Mouse (Mus musculus): ENCODE results near the gene Ubac2.
A peak's percentile ranks its signal among the peaks of the same experiment; 100 is the strongest.
"Not testable (repeated sequence)": the region's sequence is repeated elsewhere in the genome, so short reads cannot be mapped to it uniquely, and the experiment has no call there.

Gene Ubac2

DNA sequence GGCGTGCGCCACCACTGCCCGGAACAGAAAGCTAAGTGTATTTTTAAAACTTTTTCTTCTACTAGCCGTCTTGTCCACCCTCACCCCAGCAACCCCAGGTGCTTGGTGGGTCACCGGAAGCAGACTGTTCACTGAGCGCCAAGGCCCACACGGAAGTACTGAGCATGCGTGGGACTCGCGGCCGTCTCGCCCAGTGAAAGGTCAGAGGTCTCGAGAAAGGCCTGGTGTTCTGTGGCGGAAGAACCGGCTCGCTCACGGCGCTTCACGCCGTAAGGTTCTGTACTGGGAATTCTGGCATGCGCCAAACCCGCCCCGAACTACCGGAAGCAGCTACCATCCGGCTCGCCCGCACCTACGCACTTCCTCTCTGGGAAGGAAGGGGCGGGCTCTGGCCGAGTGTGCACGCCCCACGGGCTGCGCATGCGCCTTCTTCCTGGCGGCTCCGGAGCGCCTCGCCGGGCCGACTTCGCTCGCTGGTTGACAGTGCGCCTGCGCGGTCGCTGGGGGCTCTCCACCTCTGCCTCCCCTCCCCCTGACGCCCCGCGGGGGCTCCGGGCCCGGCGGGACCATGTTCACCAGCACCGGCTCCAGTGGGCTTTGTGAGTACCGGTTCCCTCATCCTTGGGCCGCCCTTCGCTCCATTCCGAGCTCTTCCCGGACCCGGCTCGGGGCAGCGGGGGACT, at the start of gene Ubac2:
Gene Ubac2 (plus strand): TSS at position 445 of the 683 bp plus-strand sequence.
- DNase-seq (ENCODE audit: low spot score in 2 of 2): peak; percentile 96 to 97

GRCm38 (mm10) chr14:121829816-121830442, 48.5 kb upstream of the Ubac2 start:
- no peak for DNase-seq (ENCODE audit: low spot score in 2 of 2)

DNA sequence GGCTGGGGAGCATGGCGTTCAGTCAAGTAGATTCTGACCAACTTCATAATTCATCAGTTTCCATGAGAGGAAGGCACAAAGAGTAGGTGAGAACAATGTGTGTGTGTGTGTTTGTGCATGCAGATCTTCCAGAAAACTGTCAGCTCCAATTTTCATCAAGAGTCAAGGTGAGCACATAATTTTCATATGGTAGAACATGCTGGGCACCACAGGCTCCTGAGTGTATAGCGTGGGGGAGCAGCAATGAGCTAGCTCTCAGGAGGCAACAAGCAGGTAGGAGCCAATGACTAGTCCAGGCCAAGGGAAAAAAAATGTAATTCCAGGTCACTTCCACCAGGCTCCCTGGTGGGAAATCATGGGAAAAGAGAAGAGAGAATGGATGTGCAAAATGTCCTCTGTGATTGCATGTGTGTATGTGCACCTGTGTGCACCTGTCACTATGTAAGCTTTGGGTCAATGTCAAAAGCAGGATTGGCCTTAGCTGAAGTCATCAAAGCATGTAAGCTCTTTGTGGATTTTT, 45.4 kb upstream of the Ubac2 start:
- no peak for DNase-seq (ENCODE audit: low spot score in 2 of 2)

- no peak for DNase-seq (ENCODE audit: low spot score in 2 of 2)
Measured at GRCm38 (mm10) chr14:121838161-121838560, 40.3 kb upstream of the Ubac2 start.

DNA sequence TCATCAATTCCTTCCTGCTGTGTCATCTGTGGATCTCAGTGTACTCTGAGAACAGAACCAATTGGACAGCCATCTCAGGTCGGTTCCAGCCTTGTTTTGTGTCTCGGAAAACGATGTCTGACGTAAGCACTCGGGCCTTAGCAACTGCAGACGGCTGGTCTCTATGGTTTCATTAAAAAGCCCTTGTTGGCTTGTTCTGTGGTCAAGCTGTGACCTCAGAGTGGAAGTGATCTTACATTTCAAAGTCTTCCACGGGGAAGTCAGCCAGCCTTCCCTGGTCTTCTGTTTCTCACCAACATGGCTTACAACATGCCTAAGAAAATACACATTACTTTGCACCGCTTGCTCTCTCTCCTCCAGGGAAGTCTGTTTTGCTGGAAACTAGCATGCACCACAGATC, 38.2 kb upstream of the Ubac2 start:
- DNase-seq (ENCODE audit: low spot score in 2 of 2): no peak

DNA sequence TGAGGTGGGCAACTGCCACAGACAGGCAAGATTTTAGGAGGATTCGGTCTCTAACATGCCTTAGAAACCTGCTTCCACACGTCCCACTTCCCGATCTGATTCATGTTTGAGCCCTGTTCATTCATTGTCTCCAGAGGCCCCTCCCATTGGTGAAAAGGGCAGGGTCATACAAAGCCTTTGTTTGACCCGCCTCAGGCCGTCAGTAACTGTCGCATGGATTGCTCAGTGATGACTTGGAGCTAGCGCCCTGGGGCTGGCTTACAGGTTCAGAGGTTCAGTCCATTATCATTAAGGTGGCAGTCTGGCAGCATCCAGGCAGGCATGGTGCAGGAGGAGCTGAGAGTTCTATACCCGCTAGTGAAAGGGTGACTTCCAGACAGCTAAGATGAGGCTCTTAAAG, 33.9 kb upstream of the Ubac2 start:
- no peak for DNase-seq (ENCODE audit: low spot score in 2 of 2)

GRCm38 (mm10) chr14:121851231-121851630, 27.2 kb upstream of the Ubac2 start:
- no peak for DNase-seq (ENCODE audit: low spot score in 2 of 2)

GRCm38 (mm10) chr14:121852531-121852930, 25.9 kb upstream of the Ubac2 start:
- no peak for DNase-seq (ENCODE audit: low spot score in 2 of 2)

- DNase-seq (ENCODE audit: low spot score in 2 of 2): peak in 1 of 2 experiments; percentile 50
Measured at GRCm38 (mm10) chr14:121865162-121865561, 13.3 kb upstream of the Ubac2 start.

DNA sequence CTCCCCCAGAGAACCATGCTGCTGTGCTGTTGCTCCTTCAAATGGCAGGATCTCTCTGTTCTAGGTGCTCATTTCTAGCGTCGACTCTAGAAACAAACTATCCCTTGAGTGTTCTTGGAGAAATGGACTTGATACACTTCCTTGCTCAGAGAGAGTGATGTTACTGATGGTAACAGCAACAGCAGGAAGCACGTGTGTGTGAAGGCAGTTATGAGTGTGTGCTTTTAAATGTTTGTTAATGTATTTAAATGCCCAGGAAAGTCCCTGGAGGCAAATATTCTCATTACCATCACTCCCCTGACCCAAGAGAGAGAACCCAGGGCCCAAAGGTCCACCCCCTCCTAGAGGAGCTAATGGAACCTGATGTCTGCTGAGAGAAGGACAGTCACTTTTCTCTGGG, 11.8 kb upstream of the Ubac2 start:
- DNase-seq (ENCODE audit: low spot score in 2 of 2): no peak

GRCm38 (mm10) chr14:121869111-121869510, 9.3 kb upstream of the Ubac2 start:
- DNase-seq (ENCODE audit: low spot score in 2 of 2): no peak

- DNase-seq (ENCODE audit: low spot score in 2 of 2): no peak
Measured at GRCm38 (mm10) chr14:121872760-121873159, 5.7 kb upstream of the Ubac2 start.

GRCm38 (mm10) chr14:121873172-121873571, 5.2 kb upstream of the Ubac2 start:
- no peak for DNase-seq (ENCODE audit: low spot score in 2 of 2)

- no peak for DNase-seq (ENCODE audit: low spot score in 2 of 2)
Measured at GRCm38 (mm10) chr14:121873646-121874045, 4.8 kb upstream of the Ubac2 start.

GRCm38 (mm10) chr14:121876190-121876589, 2.2 kb upstream of the Ubac2 start:
- not testable (repeated sequence) for DNase-seq (ENCODE audit: low spot score in 2 of 2)

DNA sequence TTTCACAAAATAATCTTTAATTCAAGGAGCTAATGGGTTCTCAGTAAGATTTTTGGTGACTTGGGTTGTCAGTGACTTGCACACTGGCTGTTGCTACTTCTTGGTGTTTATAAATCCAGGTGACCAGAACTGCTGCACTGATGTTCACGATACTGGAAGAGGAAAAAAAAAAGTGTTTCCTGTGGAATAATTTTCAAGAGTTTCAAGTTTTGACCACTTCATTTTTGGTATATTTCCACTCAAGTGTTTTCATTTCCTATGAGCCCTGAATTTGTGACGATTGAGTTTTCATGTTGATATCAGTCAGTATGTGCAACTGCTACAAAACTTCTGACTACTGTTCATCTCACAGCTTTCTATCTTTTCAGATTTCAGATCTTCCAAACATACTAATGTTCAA, 1.6 kb upstream of the Ubac2 start:
- no peak for DNase-seq (ENCODE audit: low spot score in 2 of 2)

- no peak for DNase-seq (ENCODE audit: low spot score in 2 of 2)
Measured at GRCm38 (mm10) chr14:121877640-121878039, 780 bp upstream of the Ubac2 start.

DNA sequence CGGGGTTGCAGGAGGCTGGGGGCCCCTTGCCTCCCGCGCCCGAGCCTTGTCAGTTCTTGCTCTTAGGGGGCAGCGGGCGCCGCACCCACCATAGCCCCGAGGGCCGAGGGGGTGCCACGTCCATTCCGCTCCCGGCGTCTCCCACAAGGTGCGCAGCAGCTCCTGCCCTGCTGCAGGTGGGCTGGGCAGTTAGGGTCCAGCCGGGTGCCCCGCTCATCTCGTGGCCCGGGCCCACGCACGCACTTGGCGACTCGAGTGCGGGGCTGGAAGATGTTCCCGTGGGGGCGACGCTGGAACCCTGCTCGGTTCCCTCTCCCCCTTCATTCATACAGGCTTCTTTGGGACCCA, 413 bp downstream of the Ubac2 start:
- DNase-seq (ENCODE audit: low spot score in 2 of 2): peak in 1 of 2 experiments; percentile 20

- DNase-seq (ENCODE audit: low spot score in 2 of 2): no peak
Measured at GRCm38 (mm10) chr14:121879266-121879840, 933 bp downstream of the Ubac2 start.

GRCm38 (mm10) chr14:121881211-121881610, 2.8 kb downstream of the Ubac2 start:
- DNase-seq (ENCODE audit: low spot score in 2 of 2): no peak

DNA sequence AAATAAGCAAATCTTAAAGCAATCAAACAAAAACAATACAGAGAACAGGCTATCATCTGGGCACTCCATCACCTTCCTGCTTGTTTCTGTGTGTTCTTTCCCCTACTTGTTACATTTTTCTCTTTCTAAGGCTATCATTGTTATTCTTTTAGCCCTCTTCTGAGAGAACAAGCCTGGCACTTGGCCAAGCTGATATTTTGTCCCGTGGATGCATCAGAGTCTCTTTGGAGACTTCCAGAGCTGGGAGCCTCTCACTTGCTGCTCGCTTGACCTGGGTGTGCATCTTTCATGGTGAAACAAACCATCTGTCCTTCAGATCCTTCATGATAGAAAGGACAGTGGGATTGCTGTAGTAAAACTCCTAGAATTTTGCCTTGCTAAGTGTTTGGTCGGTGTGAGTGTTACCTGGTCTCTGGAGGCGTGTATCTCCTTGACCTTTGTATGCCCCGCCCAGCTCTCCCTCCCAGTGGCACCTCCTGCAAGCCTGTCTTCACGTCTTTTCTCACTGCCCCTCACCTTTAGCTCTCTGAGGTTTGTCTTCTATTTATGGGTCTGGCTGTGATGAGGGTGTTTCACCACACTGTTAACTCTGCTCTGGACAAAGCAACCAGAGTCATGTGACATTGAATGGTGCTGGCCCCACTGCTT, 5.9 kb downstream of the Ubac2 start:
- no peak for DNase-seq (ENCODE audit: low spot score in 2 of 2)

GRCm38 (mm10) chr14:121893747-121894146, 15.3 kb downstream of the Ubac2 start:
- no peak for DNase-seq (ENCODE audit: low spot score in 2 of 2)
